27 mouse cellular contexts compared by ENCODE assay signal in genomic region chr11:89310217-89310616, GRCm38 (mm10). TPM values are rescaled to one million over a fixed set of nuclear protein-coding genes. Genes with fewer than 3 reads are reported as not detected.
DNase-seq lines count a peak whose midpoint lies in the region; ATAC-seq and TF ChIP-seq lines count a peak whose summit lies in the region.
"Had no signal": no experiment of that assay in that cellular context is flagged by ENCODE, and none has a peak within 500 bp of the region (broad histone marks: within the 10 kb centered on the region; RNA-seq: fewer than 3 reads in every experiment).

No protein-coding gene starts in this region.

- H3K79me2 ChIP-seq in CH12.LX (replicated peaks; ENCODE audit: control insufficient read depth, extremely low read depth, insufficient read depth, poor library complexity, severe bottlenecking), result no peaks in the 10 kb centered on the region

- TF ChIP-seq RAD21 in CH12.LX (IDR thresholded peaks at IDR 0.05; ENCODE audit: low read depth, low read length), result no peak

- no peaks in the 10 kb centered on the region for H3K36me3 ChIP-seq in kidney, embryonic 15.5 days
- no peaks in the 10 kb centered on the region for H3K36me3 ChIP-seq in CH12.LX (replicated peaks in 1 of 2; ENCODE audit: control insufficient read depth in 1 of 2, insufficient read depth in 1 of 2, low read length in 1 of 2)
- no peaks in the 10 kb centered on the region for H3K36me3 ChIP-seq in liver, postnatal 0 days (replicated peaks; ENCODE audit: insufficient read depth, low read length)
- H3K36me3 ChIP-seq: embryonic facial prominence, embryonic 13.5 days; embryonic facial prominence, embryonic 15.5 days; forebrain, embryonic 10.5 days; forebrain, embryonic 12.5 days had no signal

- H3K9ac ChIP-seq in kidney, embryonic 15.5 days, result no peak overlapping the region
- no peak overlapping the region for H3K9ac ChIP-seq in CH12.LX (ENCODE audit: insufficient read depth, low read depth)
- no peak overlapping the region for H3K9ac ChIP-seq in liver, postnatal 0 days (replicated peaks)
- H3K9ac ChIP-seq: embryonic facial prominence, embryonic 13.5 days; embryonic facial prominence, embryonic 15.5 days; forebrain, embryonic 12.5 days had no signal

- H3K27me3 ChIP-seq in kidney, embryonic 15.5 days, result peaks cover 6% of the 10 kb centered on the region; the same call in 1 of the 2 replicates
- no peaks in the 10 kb centered on the region for H3K27me3 ChIP-seq in CH12.LX (replicated peaks)
- H3K27me3 ChIP-seq in liver, postnatal 0 days (ENCODE audit: insufficient read depth, low read length), result 0 out of 2 replicates have a peak, but pooled peaks cover 8% of the 10 kb centered on the region
- H3K27me3 ChIP-seq: embryonic facial prominence, embryonic 13.5 days; embryonic facial prominence, embryonic 15.5 days had no signal

- H3K9me3 ChIP-seq in kidney, embryonic 15.5 days (replicated peaks), result peaks cover 4% of the 10 kb centered on the region; the same call in 1 of the 2 replicates
- peaks cover 2% of the 10 kb centered on the region for H3K9me3 ChIP-seq in CH12.LX (replicated peaks; ENCODE audit: low read length)
- H3K9me3 ChIP-seq in liver, postnatal 0 days (ENCODE audit: low read length), result no peaks in the 10 kb centered on the region
- H3K9me3 ChIP-seq: embryonic facial prominence, embryonic 15.5 days; forebrain, embryonic 12.5 days had no signal

- WGBS in kidney, embryonic 15.5 days, result 33% methylated on average over 11 of the region's 11 CpGs
- 66% methylated on average over 11 of the region's 11 CpGs for WGBS in liver, postnatal 0 days (ENCODE audit: insufficient replicate concordance)

- H3K4me3 ChIP-seq in kidney, embryonic 15.5 days (replicated peaks), result no peak overlapping the region
- H3K4me3 ChIP-seq in CH12.LX (replicated peaks in 1 of 3; ENCODE audit: low read depth in 2 of 3, low read length in 2 of 3, poor library complexity in 1 of 3), result no peak overlapping the region
- H3K4me3 ChIP-seq in liver, postnatal 0 days (ENCODE audit: low read depth, low read length), result no peak overlapping the region
- H3K4me3 ChIP-seq: embryonic facial prominence, embryonic 13.5 days; embryonic facial prominence, embryonic 15.5 days; erythroblast, embryonic 14.5 days; forebrain, embryonic 10.5 days; forebrain, embryonic 12.5 days had no signal

- H3K27ac ChIP-seq in kidney, embryonic 15.5 days, result peak overlapping the region; percentile 41
- no peak overlapping the region for H3K27ac ChIP-seq in CH12.LX (ENCODE audit: insufficient read depth, low read depth)
- H3K27ac ChIP-seq in liver, postnatal 0 days (ENCODE audit: low read depth), result no peak overlapping the region
- H3K27ac ChIP-seq: embryonic facial prominence, embryonic 13.5 days; embryonic facial prominence, embryonic 15.5 days; forebrain, embryonic 10.5 days; forebrain, embryonic 12.5 days had no signal

- in situ Hi-C loops in CH12.LX (cut with MboI; ENCODE audit: low pct_ligation_motif_present, low pct_unique_long_range_greater_than_20kb, low sequenced_read_pairs), result no loop called here

- no peak for TF ChIP-seq POLR2A in CH12.LX (IDR thresholded peaks at IDR 0.05; ENCODE audit: low read depth, low read length)

- H3K4me2 ChIP-seq in kidney, embryonic 15.5 days, result 0 out of 2 replicates have a peak overlapping the region, but pooled peaks have one; percentile 4
- H3K4me2 ChIP-seq in CH12.LX (ENCODE audit: insufficient read depth, low read depth, poor library complexity, severe bottlenecking), result 0 out of 2 replicates have a peak overlapping the region, but pooled peaks have one; percentile 26
- no peak overlapping the region for H3K4me2 ChIP-seq in liver, postnatal 0 days (ENCODE audit: low read depth, low read length)
- H3K4me2 ChIP-seq: embryonic facial prominence, embryonic 13.5 days; embryonic facial prominence, embryonic 15.5 days; forebrain, embryonic 12.5 days had no signal

- DNase-seq in kidney, adult 11 months, result no peak
- DNase-seq in A20 (ENCODE audit: low read depth, low spot score) (peak; percentile 66), CH12.LX (ENCODE audit: extremely low read depth) (peak; percentile 29)
- DNase-seq in liver, postnatal 0 days, result no peak
- DNase-seq: adrenal gland, adult 8-10 months; adrenal gland, postnatal 14 days; adrenal gland, postnatal 36 days; B cell, adult 2 months; cerebellum, adult 11 months; cerebellum, adult 18-20 months; cerebellum, adult 8-10 months; cerebellum, adult 9-11 months; cerebellum, postnatal 14 days; cerebellum, postnatal 36 days; embryo, embryonic 11 days had no signal

- no peak for ATAC-seq in kidney, embryonic 15.5 days (replicated peaks; ENCODE audit: low FRiP score)
- no peak for ATAC-seq in activated CD4-positive, CD25-positive, alpha-beta regulatory T cell, adult 4 months
- no peak for ATAC-seq in liver, postnatal 0 days
- ATAC-seq: CD4-positive, CD25-positive, alpha-beta regulatory T cell, adult 4 months; forebrain, embryonic 14.5 days; forebrain, embryonic 16.5 days had no signal

- peaks cover 51% of the 10 kb centered on the region for H3K4me1 ChIP-seq in kidney, embryonic 15.5 days
- H3K4me1 ChIP-seq in CH12.LX (ENCODE audit: control insufficient read depth in 1 of 2, insufficient read depth in 2 of 2), result peaks cover 2 to 18% of the 10 kb centered on the region in 2 experiments; a peak in 2 of 4 replicates
- no peaks in the 10 kb centered on the region for H3K4me1 ChIP-seq in liver, postnatal 0 days (ENCODE audit: insufficient read depth)
- H3K4me1 ChIP-seq: embryonic facial prominence, embryonic 15.5 days had no signal

- no peak for TF ChIP-seq CTCF in CH12.LX (conservative IDR thresholded peaks at IDR 0.05 in 1 of 2, IDR thresholded peaks at IDR 0.05 in 1 of 2; ENCODE audit: low read depth in 2 of 2, low read length in 2 of 2)
- TF ChIP-seq CTCF in liver, postnatal 0 days (IDR thresholded peaks at IDR 0.05; ENCODE audit: low read depth), result no peak

- dilution Hi-C loops in CH12.LX (cut with MboI; ENCODE audit: extremely low pct_ligation_motif_present, extremely low pct_unique_long_range_greater_than_20kb, low sequenced_read_pairs), result no loop called here

- no peak for TF ChIP-seq EP300 in CH12.LX (IDR thresholded peaks at IDR 0.05; ENCODE audit: low read length)
- TF ChIP-seq EP300 in liver, postnatal 0 days (IDR thresholded peaks at IDR 0.05; ENCODE audit: low read depth), result no peak

TF ChIP-seq in CH12.LX, 34 proteins besides CTCF, POLR2A, EP300 and RAD21:
- TF ChIP-seq BHLHE40 (IDR thresholded peaks at IDR 0.05; ENCODE audit: low read depth, low read length) (peak; percentile 90), ZMIZ1 (IDR thresholded peaks at IDR 0.05; ENCODE audit: low read depth, low read length) (no peak), NELFE (IDR thresholded peaks at IDR 0.05; ENCODE audit: low read depth, low read length) (no peak), RCOR1 (conservative IDR thresholded peaks at IDR 0.05; ENCODE audit: low read depth, low read length) (no peak), MXI1 (IDR thresholded peaks at IDR 0.05; ENCODE audit: low read depth, low read length) (no peak), SMC3 (IDR thresholded peaks at IDR 0.05; ENCODE audit: low read depth, low read length) (no peak), ELF1 (IDR thresholded peaks at IDR 0.05; ENCODE audit: low read depth, low read length) (no peak), TCF12 (IDR thresholded peaks at IDR 0.05; ENCODE audit: low read depth, low read length) (no peak)

RNA-seq across cellular contexts. Expression of gene Nog, which starts 8.1 kb away (rescaled TPM):
- 0.82 and 1.2 TPM in 2 replicates for polyA plus RNA-seq in kidney, embryonic 15.5 days (2015; fragmentation: Nextera tagmentation; extraction: Ambion mirVana)
- total RNA-seq in CH12.LX (2012; rRNA removed) (not detected in 2 replicates), CH12.LX (2014; rRNA removed) (not detected in 2 replicates)
- polyA plus RNA-seq in CH12.LX (2012; ENCODE audit: insufficient read length, low read depth), result not detected in 2 replicates
- polyA plus RNA-seq in activated CD4-positive, CD25-positive, alpha-beta regulatory T cell, adult 4 months (2017; shearing (Covaris generic)), result not detected
- not detected in 2 replicates for polyA plus RNA-seq in liver, postnatal 0 days (2015; fragmentation: Nextera tagmentation; extraction: Ambion mirVana)
- total RNA-seq: common myeloid progenitor, adult 5-6 weeks; MEL had no signal
- polyA plus RNA-seq: CD4-positive, CD25-positive, alpha-beta regulatory T cell, adult 4 months; erythroblast, embryonic 14.5 days had no signal

Comparison
In these comparisons a context has a peak if more than half of its experiments do, and no peak if none do; other contexts are left out.
1. DNase-seq: peak in A20 (single experiment) and CH12.LX (single experiment); none in kidney, adult 11 months (single experiment) and liver, postnatal 0 days (single experiment).